Mouse (Mus musculus): ENCODE measurements at regions not wholly inside any gene's neighbourhood (a gene's known extent, or its start where the extent isn't known, plus 50 kb on each side); places are given as distances from the start of the nearest gene placed in this dataset.
A peak's percentile ranks its signal among the peaks of the same experiment; 100 is the strongest.

DNA sequence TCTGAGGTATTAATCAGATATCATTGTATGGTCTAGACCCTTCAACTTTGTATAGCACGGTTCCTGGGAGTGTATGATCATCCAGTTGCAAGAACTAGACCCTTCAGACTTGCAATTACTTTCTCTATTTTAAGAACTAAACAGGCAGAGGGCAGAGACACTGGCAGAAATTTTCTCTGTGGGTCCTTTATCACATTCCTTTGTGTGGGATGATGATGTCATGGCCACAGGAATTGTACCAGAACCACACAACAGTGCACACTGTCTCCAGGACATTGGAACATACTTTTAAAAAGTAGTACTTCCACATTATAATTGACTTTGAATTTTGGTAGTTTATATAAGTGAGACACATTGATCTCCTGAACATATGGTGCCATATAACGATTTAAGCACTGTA is 674.2 kb downstream of the Rfpl4b start:
- no peak for DNase-seq

GRCm38 (mm10) chr10:38139196-38139595 is 682.4 kb downstream of the Rfpl4b start:
- DNase-seq, result no peak

DNA sequence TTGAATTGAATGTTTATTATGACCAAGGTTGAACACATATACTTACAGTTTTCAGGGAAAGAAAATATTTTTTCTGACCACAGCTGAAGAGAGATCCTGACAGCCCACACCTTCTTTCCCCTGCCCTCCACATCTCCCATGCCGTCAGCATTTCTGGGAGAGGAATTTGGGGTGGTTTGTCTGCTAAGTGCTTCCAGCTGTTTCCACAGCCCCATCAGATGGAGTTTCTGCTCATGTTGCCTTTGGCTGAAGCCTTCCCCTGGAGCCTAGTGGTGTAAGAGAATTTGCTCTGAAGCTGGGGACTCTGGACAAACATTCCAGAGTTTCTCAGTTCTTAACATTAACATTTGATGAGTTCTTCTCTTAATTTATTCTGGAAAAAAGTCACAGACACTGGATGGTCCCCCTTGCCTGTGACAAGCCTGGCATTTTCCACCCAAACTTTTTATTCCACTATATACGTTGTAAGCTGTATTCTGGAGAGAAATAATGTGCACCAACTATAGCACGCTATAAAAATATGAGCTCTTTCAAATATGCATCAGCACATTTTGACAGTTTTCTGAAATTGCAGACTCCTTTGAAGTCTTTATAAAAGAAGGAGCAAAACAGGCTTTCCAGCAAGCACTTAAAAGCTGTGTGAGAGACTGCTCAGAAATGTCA is 699.5 kb downstream of the Rfpl4b start:
- no peak for DNase-seq

- DNase-seq, result no peak
Observed at GRCm38 (mm10) chr10:38118601-38119000, 703.0 kb downstream of the Rfpl4b start.

DNA sequence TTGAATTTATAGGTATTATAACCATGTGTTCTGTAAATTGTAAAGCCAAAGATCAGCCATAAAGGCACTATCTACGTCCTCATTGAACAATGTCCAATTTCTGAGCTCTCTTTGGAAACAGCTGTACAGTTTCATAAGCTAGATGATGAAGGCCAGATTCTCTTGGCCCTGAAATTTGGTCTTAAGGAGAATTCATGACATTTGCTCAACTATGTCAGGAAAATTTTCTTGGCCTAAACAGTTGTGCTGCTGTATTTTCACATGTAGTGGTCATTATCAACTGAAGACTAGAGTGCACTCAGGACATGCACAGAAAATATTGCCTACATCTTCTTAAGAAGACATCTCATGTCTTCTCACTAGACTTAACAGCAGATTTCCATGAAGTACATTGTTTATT is 705.1 kb downstream of the Rfpl4b start:
- no peak for DNase-seq

- DNase-seq, result no peak
Observed at GRCm38 (mm10) chr10:38114194-38114593, 707.4 kb downstream of the Rfpl4b start.

DNA sequence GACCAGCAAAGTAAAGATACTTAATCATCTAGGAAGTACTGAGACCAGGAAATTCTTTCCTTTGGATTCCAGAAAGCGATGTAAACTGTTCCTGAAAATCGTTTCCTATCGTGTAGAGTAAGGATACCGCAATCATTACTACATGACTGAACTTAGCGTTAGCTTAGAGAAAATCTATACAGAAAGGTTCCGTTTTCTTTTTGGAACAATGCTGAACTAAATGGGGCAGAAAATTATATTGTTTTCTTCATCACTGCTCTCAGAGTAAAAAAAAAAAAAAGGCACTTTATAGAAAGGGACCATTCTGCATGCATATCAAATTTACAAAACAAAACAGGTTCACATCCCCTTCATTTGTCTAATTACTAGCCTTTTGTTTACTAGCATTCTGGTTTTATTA is 713.0 kb downstream of the Rfpl4b start:
- no peak for DNase-seq

- DNase-seq, result no peak
Observed at GRCm38 (mm10) chr10:38103570-38103969, 718.0 kb downstream of the Rfpl4b start.

GRCm38 (mm10) chr10:38078521-38078920 is 743.1 kb downstream of the Rfpl4b start:
- no peak for DNase-seq

DNA sequence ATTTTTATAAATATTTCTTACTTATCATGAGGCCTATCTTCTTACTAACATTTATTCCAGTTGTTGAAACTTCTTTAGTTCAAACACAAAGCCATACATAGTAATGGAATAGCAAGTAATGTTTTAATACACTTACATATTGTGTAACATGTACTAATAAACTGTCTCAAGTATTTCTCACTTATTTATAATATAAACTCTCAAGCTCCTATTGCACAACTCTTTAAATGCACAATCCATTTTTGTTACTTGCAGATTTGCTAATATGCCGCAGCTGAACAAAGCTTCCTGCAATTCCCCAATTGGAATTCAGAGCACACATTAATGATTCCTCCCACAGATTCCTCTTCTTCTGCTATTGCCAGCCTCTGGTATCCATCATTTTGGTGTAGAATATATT is 749.2 kb downstream of the Rfpl4b start:
- no peak for DNase-seq

- no peak for DNase-seq
Observed at GRCm38 (mm10) chr10:38059050-38059449, 762.5 kb downstream of the Rfpl4b start.

- DNase-seq, result no peak
Observed at GRCm38 (mm10) chr10:38010452-38010851, 811.1 kb downstream of the Rfpl4b start.

- no peak for DNase-seq
Observed at GRCm38 (mm10) chr10:37995691-37996445, 825.7 kb downstream of the Rfpl4b start.

DNA sequence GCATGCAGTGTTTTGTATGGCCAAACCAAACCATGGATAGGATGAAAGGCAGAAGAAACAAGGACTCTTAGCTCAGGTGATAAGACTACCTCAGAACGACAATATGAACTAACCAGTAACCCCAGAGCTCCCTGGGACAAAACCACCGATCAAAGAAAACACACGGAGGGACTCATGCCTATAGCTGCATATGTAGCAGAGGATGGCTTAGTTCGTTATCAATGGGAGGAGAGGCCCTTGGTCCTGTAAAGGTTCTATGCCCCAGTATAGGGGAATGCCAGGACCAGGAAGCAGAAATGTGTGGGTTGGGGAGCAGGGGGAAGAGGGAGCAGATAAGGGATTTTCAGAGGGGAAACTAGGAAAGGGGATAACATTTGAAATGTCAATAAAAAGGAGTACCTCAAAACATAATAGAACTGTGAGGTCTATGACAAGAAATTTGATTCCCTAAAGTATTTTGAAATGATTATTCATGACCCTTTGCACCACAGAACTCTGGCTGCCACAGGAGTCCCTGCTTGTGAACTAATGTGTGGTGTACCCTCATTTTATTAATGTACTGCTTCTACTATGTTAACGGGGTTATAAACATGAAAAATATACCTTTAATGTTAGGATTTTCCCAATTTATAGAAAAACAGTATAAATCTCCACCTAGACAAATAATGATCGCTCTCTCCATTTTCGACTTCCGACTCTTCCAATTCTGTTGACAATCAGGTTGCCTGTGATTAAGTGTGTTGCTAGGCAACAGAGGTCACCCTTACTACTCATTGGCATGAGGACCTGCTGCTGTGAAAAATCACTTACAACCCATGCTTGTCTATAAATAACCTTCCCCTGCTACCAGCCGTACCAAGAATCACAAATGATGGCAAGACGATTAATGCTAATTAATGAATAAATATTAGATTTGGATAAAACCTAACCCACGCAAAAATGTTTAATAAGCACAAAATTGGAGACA is 833.0 kb downstream of the Rfpl4b start:
- peak; percentile 9 for DNase-seq

DNA sequence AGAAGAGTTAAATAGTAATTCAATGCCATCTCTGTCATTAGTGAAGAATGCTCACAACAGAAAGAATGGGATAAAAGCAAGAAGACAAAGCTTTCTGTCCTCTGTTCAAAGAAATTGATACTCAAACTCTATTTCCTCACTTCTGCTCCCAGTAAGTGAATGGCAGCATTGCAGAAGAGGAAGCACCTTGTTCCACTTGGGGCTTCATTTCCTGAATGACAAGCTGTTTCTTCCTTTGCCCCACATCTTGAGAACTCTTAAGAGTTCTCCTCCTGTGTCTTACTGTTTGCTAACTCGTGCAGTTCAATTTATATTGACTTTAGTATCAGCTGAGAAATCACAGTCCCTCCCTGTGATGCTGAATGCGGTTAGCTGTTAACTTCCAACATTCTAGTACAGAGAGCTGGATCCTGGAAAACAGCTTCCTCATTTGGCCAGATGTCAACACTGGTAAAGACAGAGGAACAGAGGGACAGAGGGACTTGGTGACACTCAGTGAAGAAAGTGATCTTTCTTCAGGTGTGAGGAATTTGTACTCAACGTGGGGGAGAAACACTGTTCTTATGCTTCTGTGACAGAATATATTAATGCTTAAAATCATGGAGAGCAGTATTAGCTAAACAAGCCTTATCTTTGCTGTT is 840.3 kb upstream of the Marcks start:
- DNase-seq, result no peak

GRCm38 (mm10) chr10:37960051-37960450 is 821.3 kb upstream of the Marcks start:
- no peak for DNase-seq

DNA sequence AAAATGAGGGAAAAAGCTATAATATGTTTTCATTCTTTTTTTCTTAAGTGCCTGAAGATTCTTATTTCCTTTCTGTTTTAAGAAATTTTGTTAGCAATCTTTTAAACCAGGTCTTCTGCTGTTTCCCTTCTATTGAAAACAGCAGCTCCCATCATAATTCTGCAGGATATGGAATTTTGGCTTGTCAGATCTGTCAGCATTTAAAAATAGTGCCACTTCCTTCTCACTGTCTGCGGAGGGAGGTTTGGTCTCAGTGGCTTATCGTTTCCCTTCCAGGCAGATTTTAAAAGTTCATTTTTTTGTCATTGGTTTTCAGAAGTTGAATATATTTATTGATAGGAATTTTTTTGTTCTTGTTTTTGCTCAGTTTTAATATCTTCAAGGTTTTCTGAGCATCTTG is 776.1 kb upstream of the Marcks start:
- DNase-seq, result no peak

DNA sequence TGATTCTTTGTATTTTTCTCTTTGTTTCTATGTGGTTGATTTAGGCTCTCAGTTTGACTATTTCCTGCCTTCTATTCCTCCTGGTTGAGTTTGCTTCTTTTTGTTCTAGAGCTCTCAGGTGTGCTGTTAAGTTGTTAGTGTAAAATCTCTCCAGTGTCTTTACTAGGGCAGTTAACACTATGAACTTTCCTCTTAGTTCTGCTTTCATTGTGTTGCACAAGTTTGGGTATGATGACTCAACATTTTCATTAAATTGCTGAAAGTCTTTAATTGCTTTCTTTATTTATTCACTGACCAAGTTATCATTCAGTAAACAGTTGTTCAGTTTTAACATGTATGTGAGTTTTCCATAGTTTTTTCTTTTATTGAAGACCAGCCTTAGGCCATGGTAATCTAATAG is 772.9 kb upstream of the Marcks start:
- no peak for DNase-seq

GRCm38 (mm10) chr10:37908276-37908675 is 769.6 kb upstream of the Marcks start:
- no peak for DNase-seq

DNA sequence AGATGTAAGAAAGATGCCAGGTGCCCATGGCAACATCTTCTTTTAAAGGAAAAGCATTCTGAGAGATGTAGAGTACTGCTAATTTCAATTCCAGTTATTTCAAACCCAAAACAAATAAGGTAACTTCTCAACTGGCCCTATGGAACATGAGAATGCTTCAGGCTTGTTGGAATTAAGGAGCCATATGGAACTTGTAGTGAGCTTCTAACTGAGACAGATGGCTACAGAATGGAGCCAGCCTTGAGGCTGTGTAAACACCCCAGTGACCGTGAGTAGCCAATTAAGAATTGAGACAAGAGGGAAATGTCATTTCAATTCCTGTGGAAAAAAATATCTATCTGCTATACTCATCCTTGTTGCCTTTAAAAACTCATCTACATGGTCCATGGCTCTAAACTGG is 769.0 kb upstream of the Marcks start:
- no peak for DNase-seq

DNA sequence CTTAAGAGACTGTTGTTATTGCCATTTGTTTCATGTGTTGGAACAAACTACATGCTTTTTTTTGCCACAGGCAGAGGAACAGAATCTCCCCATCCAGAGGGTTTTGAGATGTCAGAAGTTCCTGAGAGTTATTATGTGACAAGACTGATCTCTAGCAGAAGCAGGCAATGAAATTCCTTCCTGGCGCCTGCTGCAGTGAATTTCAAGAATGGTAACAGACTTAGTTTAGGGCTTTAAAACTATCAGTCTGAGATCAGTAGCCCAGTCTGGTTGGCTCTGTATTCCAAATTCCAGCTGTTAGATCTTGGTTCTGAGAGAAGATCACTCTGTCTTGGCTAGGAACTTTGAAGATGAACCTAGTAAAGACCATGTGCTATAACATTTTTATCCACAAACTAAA is 749.2 kb upstream of the Marcks start:
- no peak for DNase-seq

DNA sequence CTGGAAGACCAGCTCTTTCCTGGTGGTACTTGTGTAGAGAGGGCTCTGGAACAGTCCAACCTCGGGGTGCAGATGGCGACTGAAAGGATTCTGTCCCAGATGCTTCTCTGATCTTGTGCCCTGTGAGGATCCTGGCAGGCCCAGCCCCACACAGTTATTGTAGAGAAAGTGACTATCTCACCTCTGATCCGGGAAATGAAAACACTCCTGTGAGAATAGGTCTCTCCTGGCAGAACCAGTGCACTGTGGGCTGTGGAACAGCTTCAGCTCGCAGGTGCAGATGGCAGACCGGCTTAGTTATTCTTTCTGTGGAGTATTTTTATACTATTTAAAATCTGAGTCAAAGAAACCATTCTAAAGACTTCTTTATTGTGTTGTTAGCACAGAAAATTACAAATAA is 742.1 kb upstream of the Marcks start:
- DNase-seq, result no peak

DNA sequence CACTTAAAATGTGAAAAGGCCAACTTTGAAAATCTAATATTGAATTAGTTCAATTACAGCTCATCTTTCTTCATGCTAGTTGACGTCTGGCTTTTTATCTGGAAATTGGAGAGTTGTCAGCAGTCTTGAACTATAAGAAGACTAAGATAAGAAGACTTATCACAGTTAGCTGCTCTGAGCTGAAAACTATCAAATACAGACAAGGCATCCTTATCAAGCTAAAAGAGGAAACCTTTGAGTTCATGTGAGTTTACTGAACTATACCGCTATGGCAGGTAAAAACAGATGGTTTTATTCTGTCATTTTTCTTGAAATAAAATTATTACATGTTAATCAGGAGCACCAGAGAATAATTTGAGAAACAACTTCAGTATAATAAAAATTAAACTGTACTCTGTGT is 735.2 kb upstream of the Marcks start:
- no peak for DNase-seq
